Mouse (Mus musculus) bone marrow macrophage, adult 2 months (primary cell): ENCODE measurements around the gene Phf3.

Experiments used
- CTCF ChIP-seq: IDR thresholded peaks from 2 replicates; pipeline ENCODE4 v1.5.1; 2012; ENCODE audit warnings: low read depth, mild to moderate bottlenecking, low read length, moderate library complexity
- POLR2A ChIP-seq: IDR thresholded peaks from 2 replicates; pipeline ENCODE4 v1.6.1; 2012; ENCODE audit warnings: mild to moderate bottlenecking, low read depth, low read length, borderline replicate concordance

GRCm38 (mm10) chr1:30790220-30790619 lies 83.5 kb downstream of the Phf3 start:
- TF ChIP-seq POLR2A = no peak
- no peak for TF ChIP-seq CTCF
